Mouse (Mus musculus): ENCODE results near the gene Fbxo41. TPM values are rescaled to one million over a fixed set of nuclear protein-coding genes. Genes with fewer than 3 reads are reported as not detected.

Gene Fbxo41
- not detected for total RNA-seq (2021)
- long read RNA-seq, experiment 1: 0 reads
- long read RNA-seq, experiment 2: 0 reads

- peak in 1 of 2 experiments; percentile 4 for DNase-seq
Measured at GRCm38 (mm10) chr6:85502911-85503250, at the start of gene Fbxo41. Fbxo41 (minus strand) TSS chr6:85502994.

- DNase-seq: no peak
Measured at GRCm38 (mm10) chr6:85547642-85548041, 44.8 kb upstream of the Fbxo41 start.

GRCm38 (mm10) chr6:85544251-85544881 is 41.6 kb upstream of the Fbxo41 start:
- no peak for DNase-seq

- no peak for DNase-seq
Measured at GRCm38 (mm10) chr6:85543351-85544175, 40.8 kb upstream of the Fbxo41 start.

GRCm38 (mm10) chr6:85522825-85523224 is 20.0 kb upstream of the Fbxo41 start:
- no peak for DNase-seq

GRCm38 (mm10) chr6:85522026-85522425 is 19.2 kb upstream of the Fbxo41 start:
- no peak for DNase-seq

GRCm38 (mm10) chr6:85518091-85518693 is 15.4 kb upstream of the Fbxo41 start:
- DNase-seq: no peak

- no peak for DNase-seq
Measured at GRCm38 (mm10) chr6:85515941-85516340, 13.1 kb upstream of the Fbxo41 start.

- peak in 1 of 2 experiments; percentile 5 for DNase-seq
Measured at GRCm38 (mm10) chr6:85513531-85513910, 10.7 kb upstream of the Fbxo41 start, which contains the start of gene Egr4. Egr4 (minus strand) TSS chr6:85513589.

GRCm38 (mm10) chr6:85512577-85513530 is 10.1 kb upstream of the Fbxo41 start:
- no peak for DNase-seq

GRCm38 (mm10) chr6:85512056-85512440 is 9.3 kb upstream of the Fbxo41 start:
- no peak for DNase-seq

GRCm38 (mm10) chr6:85511286-85512055 is 8.7 kb upstream of the Fbxo41 start:
- DNase-seq: peak; percentile 18 to 58

- DNase-seq: peak in 1 of 2 experiments; percentile 20
Measured at GRCm38 (mm10) chr6:85510476-85510875, 7.7 kb upstream of the Fbxo41 start.

GRCm38 (mm10) chr6:85508602-85509001 is 5.8 kb upstream of the Fbxo41 start:
- no peak for DNase-seq

GRCm38 (mm10) chr6:85504908-85505307 is 2.1 kb upstream of the Fbxo41 start:
- DNase-seq: no peak

- no peak for DNase-seq
Measured at GRCm38 (mm10) chr6:85502103-85502910, 487 bp downstream of the Fbxo41 start.

GRCm38 (mm10) chr6:85501571-85502102 is 1.2 kb downstream of the Fbxo41 start:
- no peak for DNase-seq

GRCm38 (mm10) chr6:85500416-85500815 is 2.4 kb downstream of the Fbxo41 start:
- no peak for DNase-seq

- DNase-seq: no peak
Measured at GRCm38 (mm10) chr6:85498147-85498546, 4.6 kb downstream of the Fbxo41 start.

GRCm38 (mm10) chr6:85496976-85497375 is 5.8 kb downstream of the Fbxo41 start:
- DNase-seq: no peak

Measured in heart, adult 18-20 months (tissue).